Comparison of ENCODE assay signal across 22 mouse cellular contexts in genomic region chr2:172619168-172619567, GRCm38 (mm10).
A peak's percentile ranks its signal among the peaks of the same experiment; 100 is the strongest.
DNase-seq lines count a peak whose midpoint lies in the region; ATAC-seq and TF ChIP-seq lines count a peak whose summit lies in the region.
"Had no signal": no experiment of that assay in that cellular context is flagged by ENCODE, and none has a peak within 500 bp of the region (broad histone marks: within the 10 kb centered on the region; RNA-seq: fewer than 3 reads in every experiment).

No protein-coding gene starts in this region.

- no peak for TF ChIP-seq CTCF in E14TG2a.4 (conservative IDR thresholded peaks at IDR 0.05; ENCODE audit: low read length)

- in situ Hi-C loops in ES-E14 (cut with MboI; ENCODE audit: low sequenced_read_pairs in 2 of 2, unreplicated experiment in 2 of 2), result no loop called here

- no peaks in the 10 kb centered on the region for H3K9me3 ChIP-seq in forebrain, embryonic 10.5 days
- no peaks in the 10 kb centered on the region for H3K9me3 ChIP-seq in forebrain, embryonic 14.5 days (replicated peaks; ENCODE audit: control insufficient read depth, low read length)
- H3K9me3 ChIP-seq in E14TG2a.4 (ENCODE audit: low read length), result no peaks in the 10 kb centered on the region
- H3K9me3 ChIP-seq in ES-E14 (ENCODE audit: control insufficient read depth, insufficient read depth, low read depth, low read length), result no peaks in the 10 kb centered on the region
- H3K9me3 ChIP-seq: forebrain, embryonic 15.5 days; heart, embryonic 12.5 days; heart, embryonic 15.5 days had no signal

- WGBS in forebrain, embryonic 10.5 days, result 87% methylated on average over 7 of the region's 7 CpGs
- WGBS in forebrain, embryonic 14.5 days, result 80% methylated on average over 7 of the region's 7 CpGs

- H3K27me3 ChIP-seq in forebrain, embryonic 10.5 days (ENCODE audit: poor library complexity, severe bottlenecking), result peaks cover 41% of the 10 kb centered on the region
- no peaks in the 10 kb centered on the region for H3K27me3 ChIP-seq in forebrain, embryonic 14.5 days (replicated peaks; ENCODE audit: control insufficient read depth, insufficient read depth, low read length)
- no peaks in the 10 kb centered on the region for H3K27me3 ChIP-seq in E14TG2a.4 (ENCODE audit: insufficient read depth, low read length)
- H3K27me3 ChIP-seq: forebrain, embryonic 15.5 days had no signal

- H3K4me1 ChIP-seq in forebrain, embryonic 10.5 days, result peaks cover 41% of the 10 kb centered on the region
- peaks cover 4% of the 10 kb centered on the region; the same call in 1 of the 2 replicates for H3K4me1 ChIP-seq in forebrain, embryonic 14.5 days (ENCODE audit: control insufficient read depth, insufficient read depth, low read length)
- peaks cover 93% of the 10 kb centered on the region for H3K4me1 ChIP-seq in E14TG2a.4 (replicated peaks; ENCODE audit: low read depth, low read length)
- H3K4me1 ChIP-seq in ES-E14 (ENCODE audit: control insufficient read depth in 2 of 2, insufficient read depth in 2 of 2, low read length in 2 of 2, poor library complexity in 1 of 2), result peaks cover 3 to 21% of the 10 kb centered on the region in 2 experiments; a peak in 3 of 4 replicates

- DNase-seq in forebrain, embryonic 10.5 days (ENCODE audit: extremely low spot score, low spot score), result no peak
- DNase-seq in forebrain, embryonic 14.5 days (ENCODE audit: low spot score), result no peak
- DNase-seq in ES-E14 (ENCODE audit: low read depth, low spot score), result no peak
- no peak for DNase-seq in lung, postnatal 4 days
- no peak for DNase-seq in spleen, postnatal 10 days (ENCODE audit: low spot score in 2 of 2)
- DNase-seq: adrenal gland, adult 8-10 months; adrenal gland, postnatal 25 days; cerebellum, adult 11-12 months; cerebellum, adult 8-10 months; gastrocnemius, postnatal 25 days; heart, adult 18-20 months; heart, postnatal 10 days; heart, postnatal 36 days had no signal

- H3K9ac ChIP-seq in forebrain, embryonic 14.5 days (ENCODE audit: low read length), result no peak overlapping the region
- peak overlapping the region; percentile 25; the same call in 1 of the 2 replicates for H3K9ac ChIP-seq in ES-E14 (ENCODE audit: insufficient read depth, low read depth, low read length, poor library complexity, severe bottlenecking)
- H3K9ac ChIP-seq: forebrain, embryonic 15.5 days; heart, embryonic 12.5 days; heart, embryonic 15.5 days; hindbrain, embryonic 14.5 days had no signal

- no peak for ATAC-seq in forebrain, embryonic 14.5 days
- ATAC-seq: activated CD4-positive, CD25-positive, alpha-beta regulatory T cell, adult 4 months; forebrain, embryonic 15.5 days; intestine, postnatal 0 days; Patski had no signal

- H3K4me2 ChIP-seq in forebrain, embryonic 14.5 days (ENCODE audit: low read length), result no peak overlapping the region
- H3K4me2 ChIP-seq: forebrain, embryonic 15.5 days; heart, embryonic 12.5 days; heart, embryonic 15.5 days; hindbrain, embryonic 14.5 days had no signal

- 0 out of 2 replicates have a peak overlapping the region, but pooled peaks have one; percentile 40 for H3K27ac ChIP-seq in forebrain, embryonic 10.5 days
- H3K27ac ChIP-seq in forebrain, embryonic 14.5 days (ENCODE audit: low read depth, low read length), result no peak overlapping the region
- H3K27ac ChIP-seq in ES-E14 (ENCODE audit: insufficient read depth, low read depth, low read length, poor library complexity, severe bottlenecking), result peak overlapping the region; percentile 49; the same call in 1 of the 2 replicates
- H3K27ac ChIP-seq: forebrain, embryonic 15.5 days; heart, embryonic 15.5 days; hindbrain, embryonic 14.5 days had no signal

- H3K36me3 ChIP-seq in forebrain, embryonic 10.5 days (replicated peaks), result no peaks in the 10 kb centered on the region
- no peaks in the 10 kb centered on the region for H3K36me3 ChIP-seq in forebrain, embryonic 14.5 days (ENCODE audit: control insufficient read depth, insufficient read depth, low read length)
- H3K36me3 ChIP-seq in E14TG2a.4 (ENCODE audit: insufficient read depth, low read length) (peaks cover 31% of the 10 kb centered on the region), ES-E14 (ENCODE audit: control insufficient read depth, insufficient read depth, low read length, poor library complexity, severe bottlenecking) (no peaks in the 10 kb centered on the region)
- H3K36me3 ChIP-seq: forebrain, embryonic 15.5 days; G1E; heart, embryonic 12.5 days; heart, embryonic 15.5 days had no signal

- no peak overlapping the region for H3K4me3 ChIP-seq in forebrain, embryonic 10.5 days
- no peak overlapping the region for H3K4me3 ChIP-seq in forebrain, embryonic 14.5 days (ENCODE audit: low read depth, low read length)
- H3K4me3 ChIP-seq in E14TG2a.4 (replicated peaks; ENCODE audit: low read length) (peak overlapping the region; percentile 43), ES-E14 (ENCODE audit: insufficient read depth in 1 of 2, low read depth in 1 of 2, low read length in 2 of 2, poor library complexity in 1 of 2, severe bottlenecking in 1 of 2) (no peak overlapping the region)
- H3K4me3 ChIP-seq: forebrain, embryonic 15.5 days; heart, embryonic 12.5 days; heart, embryonic 15.5 days had no signal

TF ChIP-seq in ES-E14, 5 proteins besides CTCF, POLR2A, EP300 and RAD21:
- TF ChIP-seq MAFK (IDR thresholded peaks at IDR 0.05; ENCODE audit: insufficient read depth, low read depth, low read length), result no peak
- no peak for TF ChIP-seq CHD2 (IDR thresholded peaks at IDR 0.05; ENCODE audit: low read depth, low read length)
- no peak for TF ChIP-seq ZC3H11A (IDR thresholded peaks at IDR 0.05; ENCODE audit: borderline replicate concordance, low read depth, low read length)
- no peak for TF ChIP-seq ZNF384 (IDR thresholded peaks at IDR 0.05; ENCODE audit: low read depth, low read length)
- TF ChIP-seq HCFC1 (IDR thresholded peaks at IDR 0.05; ENCODE audit: borderline replicate concordance, insufficient read depth, low read length), result no peak
